Mouse (Mus musculus) forebrain, embryonic 10.5 days (tissue): Measurements from ENCODE around the gene Mfsd11. TPM values are rescaled to one million over a fixed set of nuclear protein-coding genes. Genes with fewer than 3 reads are reported as not detected.

ENCODE experiments used
- DNase-seq: peaks from one replicate; pipeline ENCODE4 v3.0.0-alpha.2; 2017; ENCODE audit warnings: low spot score; ENCODE audit errors: extremely low spot score
- H3K27ac ChIP-seq: fragments of 300-500 bp; sonication (generic); 2 replicates; pipeline ENCODE4 v1.5.1; 2016; ENCODE audit warnings: mild to moderate bottlenecking
- H3K27me3 ChIP-seq: fragments of 300-500 bp; sonication (generic); 2 replicates; pipeline ENCODE4 v1.6.1; 2016; ENCODE audit warnings: mild to moderate bottlenecking; ENCODE audit not compliant: poor library complexity, severe bottlenecking
- H3K36me3 ChIP-seq: fragments of 300-500 bp; sonication (generic); replicated peaks from 2 replicates; pipeline ENCODE4 v1.6.1; 2016; ENCODE audit warnings: mild to moderate bottlenecking, moderate library complexity
- H3K4me1 ChIP-seq: fragments of 300-500 bp; sonication (generic); 2 replicates; pipeline ENCODE4 v1.6.1; 2016
- H3K4me3 ChIP-seq: fragments of 300-500 bp; sonication (generic); 2 replicates; pipeline ENCODE4 v1.5.1; 2016; ENCODE audit warnings: mild to moderate bottlenecking, moderate library complexity
- H3K9me3 ChIP-seq: fragments of 300-500 bp; sonication (generic); 2 replicates; pipeline ENCODE4 v1.6.1; 2016; ENCODE audit warnings: mild to moderate bottlenecking, moderate library complexity
- WGBS: fragments of 180-500 bp; shearing (Covaris S2); methylation state at CpG from one replicate; pipeline ENCODE4 v1.1.7; 2016; 5-methylcytosine and 5-hydroxymethylcytosine counted together
- polyA plus RNA-seq: library from polyadenylated mRNA; unstranded; fragments of >200 nt; fragmentation: Nextera tagmentation; extraction: Ambion mirVana; gene quantifications from 2 replicates; pipeline ENCODE4 v1.2.1, GENCODE M21; 2016

The Mfsd11 gene
- polyA plus RNA-seq, 1 experiment from 2014 or later: 18.9 TPM

GRCm38 (mm10) chr11:116852891-116853511, 761 bp downstream of the Mfsd11 start, which contains the start of gene Srsf2:
Srsf2 (minus strand) TSS chr11:116853094.
- Histone ChIP-seq H3K9me3 (no peaks in the 10 kb centered on the region), H3K36me3 (peaks cover 43% of the 10 kb centered on the region), H3K27ac (peak within 1 kb of the TSS; percentile 100), H3K4me1 (peaks cover 31% of the 10 kb centered on the region), H3K4me3 (peak within 1 kb of the TSS; percentile 97), H3K27me3 (no peaks in the 10 kb centered on the region)
- DNase-seq: peak; percentile 97
- under 1% methylated on average over 71 of the region's 74 CpGs for WGBS

- DNase-seq: peak; percentile 95
- no peaks in the 10 kb centered on the region for H3K27me3 ChIP-seq
- H3K36me3 ChIP-seq: peaks cover 38% of the 10 kb centered on the region
- peak overlapping the region; percentile 100 for H3K27ac ChIP-seq
- H3K9me3 ChIP-seq: no peaks in the 10 kb centered on the region
- under 1% methylated on average over 36 of the region's 36 CpGs for WGBS
- H3K4me3 ChIP-seq: peak overlapping the region; percentile 97
- H3K4me1 ChIP-seq: peaks cover 30% of the 10 kb centered on the region
Measured at GRCm38 (mm10) chr11:116853512-116853928, 1.3 kb downstream of the Mfsd11 start.

- DNase-seq: no peak
- Histone ChIP-seq H3K9me3 (no peaks in the 10 kb centered on the region), H3K27ac (peak overlapping the region; percentile 100), H3K4me3 (peak overlapping the region; percentile 97), H3K36me3 (peaks cover 34% of the 10 kb centered on the region), H3K4me1 (peaks cover 30% of the 10 kb centered on the region), H3K27me3 (no peaks in the 10 kb centered on the region)
- WGBS: 43% methylated on average over 10 of the region's 10 CpGs
Measured at GRCm38 (mm10) chr11:116854279-116854678, 2.0 kb downstream of the Mfsd11 start.

DNA sequence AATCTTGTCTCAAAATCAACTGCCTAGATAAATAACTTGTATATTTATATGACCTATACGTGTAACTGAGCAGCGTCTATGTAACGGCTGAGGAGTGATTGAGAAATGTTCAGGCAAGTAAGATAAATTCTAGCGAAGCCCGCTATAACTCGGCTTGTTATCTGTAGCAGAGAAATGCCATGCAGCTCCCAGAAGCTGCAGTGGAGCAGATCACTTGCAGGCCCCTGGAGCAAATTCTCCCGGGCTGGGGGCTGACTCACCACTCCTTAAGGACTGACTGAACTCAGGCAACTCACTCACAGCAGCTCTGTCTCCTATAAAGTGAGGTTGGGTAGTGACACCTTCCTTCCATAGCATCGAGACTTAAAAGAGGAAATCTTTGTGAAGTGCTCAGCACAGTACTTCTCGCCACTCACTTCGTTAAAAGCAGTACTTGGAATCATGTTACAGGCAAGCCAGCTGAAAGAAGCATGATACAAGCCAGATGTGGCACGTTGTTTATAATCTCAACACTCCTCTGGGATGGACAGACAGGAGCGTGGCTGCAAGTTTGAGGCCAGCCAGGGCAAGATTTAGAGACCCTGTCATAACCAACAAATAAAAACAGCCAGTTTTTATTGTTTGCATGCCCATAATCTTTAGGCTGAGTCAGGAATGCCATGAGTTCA, 5.1 kb downstream of the Mfsd11 start:
- WGBS: 77% methylated on average over 12 of the region's 12 CpGs

DNA sequence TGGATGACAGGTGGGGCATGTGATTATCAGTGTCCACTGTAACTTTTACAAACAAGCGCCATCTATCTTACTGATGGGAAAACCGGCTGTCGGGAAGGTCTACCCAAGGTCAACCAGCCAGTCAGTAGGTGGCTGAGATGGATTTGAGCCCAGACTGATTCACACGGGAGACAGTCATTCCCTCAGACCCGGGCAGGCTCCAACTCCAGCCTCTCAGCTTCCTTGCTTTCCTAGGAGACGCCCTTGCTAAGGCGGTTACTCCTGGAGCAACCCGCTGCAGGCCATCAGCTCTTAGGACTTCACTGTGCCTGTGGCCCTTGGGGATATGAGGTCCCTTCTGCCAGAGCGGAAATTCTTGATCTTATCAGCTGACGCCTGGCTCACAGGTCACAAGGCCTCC, 12.2 kb downstream of the Mfsd11 start:
- no peak overlapping the region for H3K4me3 ChIP-seq
- H3K27me3 ChIP-seq: no peaks in the 10 kb centered on the region
- no peaks in the 10 kb centered on the region for H3K4me1 ChIP-seq
- peaks cover 80% of the 10 kb centered on the region for H3K36me3 ChIP-seq
- WGBS: 87% methylated on average over 10 of the region's 10 CpGs
- DNase-seq: no peak
- H3K27ac ChIP-seq: no peak overlapping the region
- no peaks in the 10 kb centered on the region for H3K9me3 ChIP-seq

More for the DNA sequence above, 5.1 kb downstream of the Mfsd11 start:
- DNase-seq: no peak
- Histone ChIP-seq H3K36me3 (peaks cover 30% of the 10 kb centered on the region), H3K4me1 (peaks cover 19% of the 10 kb centered on the region), H3K4me3 (no peak overlapping the region), H3K27ac (no peak overlapping the region), H3K9me3 (no peaks in the 10 kb centered on the region), H3K27me3 (no peaks in the 10 kb centered on the region)

GRCm38 (mm10) chr11:116865945-116866585, 13.8 kb downstream of the Mfsd11 start:
- no peaks in the 10 kb centered on the region for H3K27me3 ChIP-seq
- WGBS: 79% methylated on average over 12 of the region's 12 CpGs
- H3K9me3 ChIP-seq: no peaks in the 10 kb centered on the region
- peaks cover 74% of the 10 kb centered on the region for H3K36me3 ChIP-seq
- H3K4me1 ChIP-seq: no peaks in the 10 kb centered on the region
- H3K27ac ChIP-seq: no peak overlapping the region
- H3K4me3 ChIP-seq: no peak overlapping the region
- DNase-seq: no peak

GRCm38 (mm10) chr11:116868129-116868528, 15.9 kb downstream of the Mfsd11 start:
- Histone ChIP-seq H3K27me3 (no peaks in the 10 kb centered on the region), H3K27ac (no peak overlapping the region), H3K36me3 (peaks cover 71% of the 10 kb centered on the region), H3K9me3 (no peaks in the 10 kb centered on the region), H3K4me1 (no peaks in the 10 kb centered on the region), H3K4me3 (no peak overlapping the region)
- DNase-seq: no peak
- 84% methylated on average over 3 of the region's 3 CpGs for WGBS

DNA sequence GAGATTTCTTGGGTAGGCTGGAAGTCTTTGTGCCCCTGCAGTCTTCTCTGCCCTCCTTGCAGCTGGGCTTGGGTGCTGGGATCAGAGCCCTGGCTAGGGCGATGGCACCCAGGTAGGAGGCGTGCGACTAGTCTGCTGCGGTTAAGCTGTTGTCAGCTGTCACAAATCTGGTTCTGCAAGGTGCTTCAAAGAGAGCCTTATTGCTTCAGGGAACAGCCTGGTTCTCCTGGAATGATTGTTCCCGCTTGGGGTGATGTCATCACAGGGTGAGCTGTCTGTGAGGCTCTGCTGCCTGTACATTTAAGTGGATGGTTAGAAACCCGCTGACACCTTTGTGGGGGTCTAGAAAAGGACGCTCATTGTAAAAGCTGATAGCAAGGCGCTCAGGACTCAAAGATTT, 17.0 kb downstream of the Mfsd11 start:
- 88% methylated on average over 8 of the region's 8 CpGs for WGBS
- H3K36me3 ChIP-seq: peaks cover 72% of the 10 kb centered on the region

DNA sequence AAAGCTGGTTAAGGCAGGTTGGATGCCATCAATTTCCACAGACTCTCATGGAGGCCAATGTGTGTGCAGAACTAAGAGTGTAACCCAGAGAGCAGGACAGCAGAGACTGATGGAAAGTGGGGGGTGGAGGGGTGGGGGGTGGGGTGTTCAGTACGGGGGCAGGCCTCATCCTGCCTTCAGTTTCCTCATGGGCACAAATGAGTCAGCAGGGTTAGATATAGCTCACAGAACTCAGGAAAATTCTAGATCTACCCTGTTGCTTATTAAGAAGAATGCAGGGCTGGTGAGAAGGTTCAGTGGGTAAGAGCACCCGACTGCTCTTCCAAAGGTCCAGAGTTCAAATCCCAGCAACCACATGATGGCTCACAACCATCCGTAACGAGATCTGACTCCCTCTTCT, 17.4 kb downstream of the Mfsd11 start:
- Histone ChIP-seq H3K36me3 (peaks cover 72% of the 10 kb centered on the region), H3K27ac (no peak overlapping the region), H3K9me3 (no peaks in the 10 kb centered on the region), H3K4me1 (no peaks in the 10 kb centered on the region), H3K27me3 (no peaks in the 10 kb centered on the region), H3K4me3 (no peak overlapping the region)
- no peak for DNase-seq
- WGBS: 90% methylated on average over 4 of the region's 4 CpGs

More for the DNA sequence above, 17.0 kb downstream of the Mfsd11 start:
- H3K9me3 ChIP-seq: no peaks in the 10 kb centered on the region
- H3K4me3 ChIP-seq: no peak overlapping the region
- H3K4me1 ChIP-seq: no peaks in the 10 kb centered on the region
- H3K27ac ChIP-seq: no peak overlapping the region
- H3K27me3 ChIP-seq: no peaks in the 10 kb centered on the region
- DNase-seq: no peak

DNA sequence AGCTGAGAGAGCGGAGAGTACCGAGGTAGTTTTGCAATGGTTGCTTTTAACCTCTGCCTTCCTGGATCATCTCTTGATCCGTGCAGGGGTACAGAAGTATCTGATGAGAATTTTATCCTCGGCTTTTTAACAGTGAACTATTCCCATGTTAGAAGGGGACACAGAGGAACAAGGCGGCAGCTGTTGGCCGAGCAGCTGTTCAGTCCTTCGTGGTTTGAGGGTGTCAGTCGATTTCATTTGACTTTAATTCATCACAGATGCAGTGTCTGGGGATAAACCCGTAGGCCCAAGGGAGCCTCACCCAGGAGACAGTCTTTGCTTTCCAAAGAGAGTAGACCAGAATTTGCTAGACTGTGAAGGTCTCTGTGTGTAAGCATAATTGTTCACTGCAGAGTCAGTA, 19.3 kb downstream of the Mfsd11 start:
- no peak overlapping the region for H3K4me3 ChIP-seq
- H3K27me3 ChIP-seq: no peaks in the 10 kb centered on the region
- peaks cover 64% of the 10 kb centered on the region for H3K36me3 ChIP-seq
- no peak overlapping the region for H3K27ac ChIP-seq
- no peaks in the 10 kb centered on the region for H3K4me1 ChIP-seq
- no peaks in the 10 kb centered on the region for H3K9me3 ChIP-seq
- 89% methylated on average over 9 of the region's 9 CpGs for WGBS
- DNase-seq: no peak

DNA sequence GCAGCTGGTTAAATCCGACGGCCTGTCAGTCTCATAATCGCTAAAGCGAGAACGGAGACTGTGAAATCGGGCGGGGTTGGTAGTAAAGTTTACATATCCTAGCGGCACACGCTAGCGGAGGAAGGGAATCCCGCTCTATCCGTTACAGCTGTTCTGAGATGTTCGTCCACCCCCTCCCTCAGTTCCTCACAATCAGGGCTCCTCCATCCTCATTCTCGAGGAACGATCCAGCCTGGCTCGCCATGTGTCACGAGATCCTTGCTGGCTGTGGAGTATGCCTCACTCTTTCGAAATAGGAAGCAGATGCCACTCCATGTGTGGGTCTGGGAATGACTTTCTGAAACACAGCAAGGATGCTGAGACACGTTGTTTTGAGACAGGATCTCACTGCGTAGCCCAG, 21.7 kb downstream of the Mfsd11 start:
- no peaks in the 10 kb centered on the region for H3K4me1 ChIP-seq
- WGBS: 95% methylated on average over 20 of the region's 20 CpGs
- H3K36me3 ChIP-seq: peaks cover 53% of the 10 kb centered on the region

DNA sequence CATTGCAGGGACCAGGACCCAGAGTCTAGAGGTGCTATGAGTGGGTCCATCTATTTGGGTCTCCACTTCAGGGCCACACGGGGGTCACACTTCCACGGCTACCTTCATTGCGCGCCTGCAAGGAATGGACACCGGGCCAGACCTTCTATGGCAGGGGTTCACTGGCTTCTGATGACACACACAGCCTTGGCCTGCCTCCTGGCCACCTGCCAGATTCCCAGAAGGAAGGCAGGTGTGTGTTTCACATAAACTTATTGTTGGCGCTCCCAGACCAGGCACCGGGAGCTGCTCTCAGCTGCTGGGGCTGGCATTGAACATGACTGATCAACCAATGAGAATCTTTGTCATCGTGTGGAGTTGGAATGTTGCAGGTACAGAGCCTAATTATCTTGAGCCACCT, 26.2 kb downstream of the Mfsd11 start:
- Histone ChIP-seq H3K4me3 (no peak overlapping the region), H3K27ac (no peak overlapping the region), H3K27me3 (no peaks in the 10 kb centered on the region), H3K4me1 (no peaks in the 10 kb centered on the region), H3K9me3 (no peaks in the 10 kb centered on the region), H3K36me3 (peaks cover 22% of the 10 kb centered on the region)
- 94% methylated on average over 8 of the region's 8 CpGs for WGBS
- DNase-seq: no peak

More for the DNA sequence above, 21.7 kb downstream of the Mfsd11 start:
- Histone ChIP-seq H3K9me3 (no peaks in the 10 kb centered on the region), H3K27me3 (no peaks in the 10 kb centered on the region), H3K4me3 (no peak overlapping the region), H3K27ac (no peak overlapping the region)
- DNase-seq: no peak

DNA sequence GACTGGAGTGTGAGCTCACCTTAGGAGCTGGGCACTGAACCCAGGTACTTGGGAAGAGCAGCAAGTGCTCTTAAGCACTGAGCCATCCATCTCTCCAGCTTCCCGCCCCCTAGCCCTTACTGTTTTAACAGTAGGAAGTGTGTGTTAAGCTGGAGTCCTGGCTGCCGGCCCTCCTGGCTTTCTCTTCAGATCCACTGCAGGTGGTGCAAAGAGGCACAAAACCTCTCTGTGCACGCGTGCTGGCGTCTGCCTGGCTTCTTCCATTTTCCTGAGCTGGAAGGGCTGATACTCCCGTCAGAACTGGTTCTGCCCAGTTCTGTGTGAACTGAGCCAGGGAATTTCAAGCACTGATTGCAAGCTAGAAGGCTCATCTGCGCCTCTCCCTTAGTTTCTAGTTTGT, 28.6 kb downstream of the Mfsd11 start:
- peaks cover 15% of the 10 kb centered on the region for H3K27me3 ChIP-seq
- peaks cover 6% of the 10 kb centered on the region for H3K4me1 ChIP-seq
- no peak for DNase-seq
- H3K9me3 ChIP-seq: no peaks in the 10 kb centered on the region
- 65% methylated on average over 7 of the region's 7 CpGs for WGBS
- no peak overlapping the region for H3K4me3 ChIP-seq
- H3K27ac ChIP-seq: no peak overlapping the region
- H3K36me3 ChIP-seq: peaks cover 2% of the 10 kb centered on the region; the same call in 1 of the 2 replicates
